Mouse (Mus musculus): Measurements from ENCODE around the gene Pjvk.

The Pjvk gene

GRCm38 (mm10) chr2:76665531-76665930, 17.3 kb downstream of the Pjvk start:
- in situ Hi-C loops (cut with MseI, MboI): no loop called here

GRCm38 (mm10) chr2:76667200-76667599, 18.9 kb downstream of the Pjvk start:
- in situ Hi-C loops (cut with MseI, MboI): no loop called here

GRCm38 (mm10) chr2:76671641-76672040, 23.4 kb downstream of the Pjvk start:
- in situ Hi-C loops (cut with MseI, MboI): no loop called here

- in situ Hi-C loops (cut with MseI, MboI): no loop called here
Observed at GRCm38 (mm10) chr2:76672134-76672745, 24.0 kb downstream of the Pjvk start.

GRCm38 (mm10) chr2:76672966-76673392, 24.7 kb downstream of the Pjvk start, which contains the start of gene Fkbp7:
TSS of gene Fkbp7 (minus strand) at chr2:76673116.
- in situ Hi-C loops (cut with MseI, MboI): no loop called here

GRCm38 (mm10) chr2:76673472-76674081, 25.3 kb downstream of the Pjvk start:
- in situ Hi-C loops (cut with MseI, MboI): no loop called here

- in situ Hi-C loops (cut with MseI, MboI): no loop called here
Observed at GRCm38 (mm10) chr2:76674725-76675427, 26.6 kb downstream of the Pjvk start, which contains the start of gene Plekha3. TSS of gene Plekha3 (plus strand) at chr2:76675281.

- in situ Hi-C loops (cut with MseI, MboI): no loop called here
Observed at GRCm38 (mm10) chr2:76675451-76675850, 27.2 kb downstream of the Pjvk start.

GRCm38 (mm10) chr2:76675949-76676348, 27.7 kb downstream of the Pjvk start:
- in situ Hi-C loops (cut with MseI, MboI): no loop called here

- in situ Hi-C loops (cut with MseI, MboI): no loop called here
Observed at GRCm38 (mm10) chr2:76676401-76677226, 28.3 kb downstream of the Pjvk start.

- in situ Hi-C loops (cut with MseI, MboI): no loop called here
Observed at GRCm38 (mm10) chr2:76682301-76682700, 34.0 kb downstream of the Pjvk start.

- in situ Hi-C loops (cut with MseI, MboI): no loop called here
Observed at GRCm38 (mm10) chr2:76686986-76687385, 38.7 kb downstream of the Pjvk start.

- in situ Hi-C loops (cut with MseI, MboI): no loop called here
Observed at GRCm38 (mm10) chr2:76687608-76688007, 39.3 kb downstream of the Pjvk start.

GRCm38 (mm10) chr2:76688162-76688561, 39.9 kb downstream of the Pjvk start:
- in situ Hi-C loops (cut with MseI, MboI): no loop called here

- in situ Hi-C loops (cut with MseI, MboI): no loop called here
Observed at GRCm38 (mm10) chr2:76690436-76691204, 42.3 kb downstream of the Pjvk start.

- in situ Hi-C loops (cut with MseI, MboI): no loop called here
Observed at GRCm38 (mm10) chr2:76693765-76694164, 45.5 kb downstream of the Pjvk start.

- in situ Hi-C loops (cut with MseI, MboI): no loop called here
Observed at GRCm38 (mm10) chr2:76695290-76695689, 47.0 kb downstream of the Pjvk start.

- in situ Hi-C loops (cut with MseI, MboI): no loop called here
Observed at GRCm38 (mm10) chr2:76702188-76702587, 53.9 kb downstream of the Pjvk start.

GRCm38 (mm10) chr2:76702751-76703150, 54.5 kb downstream of the Pjvk start:
- in situ Hi-C loops (cut with MseI, MboI): no loop called here

- in situ Hi-C loops (cut with MseI, MboI): no loop called here
Observed at GRCm38 (mm10) chr2:76705655-76706054, 57.4 kb downstream of the Pjvk start.
